Mouse (Mus musculus): ENCODE results near the gene Prc1. TPM values are rescaled to one million over a fixed set of nuclear protein-coding genes. Genes with fewer than 3 reads are reported as not detected.
A peak's percentile ranks its signal among the peaks of the same experiment; 100 is the strongest.
"Not testable (repeated sequence)": the region's sequence is repeated elsewhere in the genome, so short reads cannot be mapped to it uniquely, and the experiment has no call there.

The Prc1 gene
- total and polyA plus RNA-seq, 2 experiments: 0.32 to 0.74 TPM

- no peak for TF ChIP-seq CTCF (IDR thresholded peaks at IDR 0.05; ENCODE audit: low read depth, low read length)
- TF ChIP-seq POLR2A (IDR thresholded peaks at IDR 0.05; ENCODE audit: extremely low read depth, insufficient read depth, low read length): no peak
- Histone ChIP-seq H3K27me3 (ENCODE audit: control insufficient read depth, insufficient read depth, low read length) (no peaks in the 10 kb centered on the region), H3K79me2 (ENCODE audit: control insufficient read depth, insufficient read depth, low read length) (no peaks in the 10 kb centered on the region), H3K9ac (ENCODE audit: low read depth, low read length) (no peak overlapping the region), H3K36me3 (ENCODE audit: control insufficient read depth, insufficient read depth, low read length) (0 out of 2 replicates have a peak, but pooled peaks cover 2% of the 10 kb centered on the region), H3K4me1 (ENCODE audit: control insufficient read depth, insufficient read depth, low read length) (peaks cover 2% of the 10 kb centered on the region; the same call in 1 of the 2 replicates), H3K4me3 (ENCODE audit: insufficient read depth, low read depth, low read length) (no peak overlapping the region), H3K27ac (replicated peaks; ENCODE audit: insufficient read depth, low read depth, low read length) (no peak overlapping the region)
- 94% methylated on average over 19 of the region's 19 CpGs for WGBS
- DNase-seq (ENCODE audit: extremely low read depth, low read depth, low spot score): no peak
These were observed 25.7 kb downstream of the Prc1 start for GRCm38 (mm10) chr7:80319846-80320496.

GRCm38 (mm10) chr7:80323336-80323735, 29.1 kb downstream of the Prc1 start:
- WGBS: 14% methylated on average over 8 of the region's 8 CpGs
- Histone ChIP-seq H3K4me1 (ENCODE audit: control insufficient read depth, insufficient read depth, low read length) (peaks cover 2% of the 10 kb centered on the region; the same call in 1 of the 2 replicates), H3K4me3 (ENCODE audit: insufficient read depth, low read depth, low read length) (peak overlapping the region; percentile 80), H3K27me3 (ENCODE audit: control insufficient read depth, insufficient read depth, low read length) (no peaks in the 10 kb centered on the region), H3K9ac (ENCODE audit: low read depth, low read length) (peak overlapping the region; percentile 89; the same call in 1 of the 2 replicates), H3K27ac (replicated peaks; ENCODE audit: insufficient read depth, low read depth, low read length) (no peak overlapping the region), H3K36me3 (ENCODE audit: control insufficient read depth, insufficient read depth, low read length) (peaks cover 2% of the 10 kb centered on the region), H3K79me2 (ENCODE audit: control insufficient read depth, insufficient read depth, low read length) (no peaks in the 10 kb centered on the region)
- TF ChIP-seq POLR2A (IDR thresholded peaks at IDR 0.05; ENCODE audit: extremely low read depth, insufficient read depth, low read length) (no peak), CTCF (IDR thresholded peaks at IDR 0.05; ENCODE audit: low read depth, low read length) (no peak)
- no peak for DNase-seq (ENCODE audit: extremely low read depth, low read depth, low spot score)

GRCm38 (mm10) chr7:80324043-80324815, 30.0 kb downstream of the Prc1 start, which contains the start of gene Rccd1:
TSS of gene Rccd1 (minus strand) at chr7:80324454.
- Histone ChIP-seq H3K4me1 (ENCODE audit: control insufficient read depth, insufficient read depth, low read length) (peaks cover 2% of the 10 kb centered on the region; the same call in 1 of the 2 replicates), H3K9ac (ENCODE audit: low read depth, low read length) (peak within 1 kb of the TSS; percentile 89), H3K36me3 (ENCODE audit: control insufficient read depth, insufficient read depth, low read length) (peaks cover 2% of the 10 kb centered on the region), H3K27ac (replicated peaks; ENCODE audit: insufficient read depth, low read depth, low read length) (peak within 1 kb of the TSS; percentile 90), H3K4me3 (ENCODE audit: insufficient read depth, low read depth, low read length) (peak within 1 kb of the TSS; percentile 80), H3K27me3 (ENCODE audit: control insufficient read depth, insufficient read depth, low read length) (no peaks in the 10 kb centered on the region), H3K79me2 (ENCODE audit: control insufficient read depth, insufficient read depth, low read length) (no peaks in the 10 kb centered on the region)
- peak; percentile 43; the same call in 1 of the 2 replicates for TF ChIP-seq POLR2A (IDR thresholded peaks at IDR 0.05; ENCODE audit: extremely low read depth, insufficient read depth, low read length)
- TF ChIP-seq CTCF (IDR thresholded peaks at IDR 0.05; ENCODE audit: low read depth, low read length): no peak
- peak; percentile 97 for DNase-seq (ENCODE audit: extremely low read depth, low read depth, low spot score)
- 1% methylated on average over 38 of the region's 38 CpGs for WGBS

DNA sequence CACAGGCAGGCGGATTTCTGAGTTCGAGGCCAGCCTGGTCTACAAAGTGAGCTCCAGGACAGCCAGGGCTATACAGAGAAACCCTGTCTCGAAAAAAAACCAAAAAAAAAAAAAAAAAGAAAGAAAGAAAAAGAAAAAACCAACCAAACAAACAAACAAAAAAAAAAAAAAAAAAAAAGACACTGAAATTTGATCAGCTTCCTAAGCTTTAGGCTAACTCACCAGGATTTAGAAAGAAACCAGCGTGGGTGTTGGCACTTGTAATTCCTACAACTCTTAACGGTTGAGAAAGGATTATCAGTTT, 30.5 kb downstream of the Prc1 start:
- H3K27me3 ChIP-seq (ENCODE audit: control insufficient read depth, insufficient read depth, low read length); H3K27ac ChIP-seq (replicated peaks; ENCODE audit: insufficient read depth, low read depth, low read length); H3K36me3 ChIP-seq (ENCODE audit: control insufficient read depth, insufficient read depth, low read length); H3K79me2 ChIP-seq (ENCODE audit: control insufficient read depth, insufficient read depth, low read length); H3K4me3 ChIP-seq (ENCODE audit: insufficient read depth, low read depth, low read length); H3K9ac ChIP-seq (ENCODE audit: low read depth, low read length); H3K4me1 ChIP-seq (ENCODE audit: control insufficient read depth, insufficient read depth, low read length); DNase-seq (ENCODE audit: extremely low read depth, low read depth, low spot score): not testable (repeated sequence)
- 36% methylated on average over 5 of the region's 5 CpGs for WGBS

- Histone ChIP-seq H3K4me1 (ENCODE audit: control insufficient read depth, insufficient read depth, low read length) (peaks cover 2% of the 10 kb centered on the region; the same call in 1 of the 2 replicates), H3K4me3 (ENCODE audit: insufficient read depth, low read depth, low read length) (no peak overlapping the region), H3K36me3 (ENCODE audit: control insufficient read depth, insufficient read depth, low read length) (peaks cover 4% of the 10 kb centered on the region), H3K79me2 (ENCODE audit: control insufficient read depth, insufficient read depth, low read length) (no peaks in the 10 kb centered on the region), H3K27ac (replicated peaks; ENCODE audit: insufficient read depth, low read depth, low read length) (no peak overlapping the region), H3K9ac (ENCODE audit: low read depth, low read length) (no peak overlapping the region), H3K27me3 (ENCODE audit: control insufficient read depth, insufficient read depth, low read length) (no peaks in the 10 kb centered on the region)
- 96% methylated on average over 16 of the region's 16 CpGs for WGBS
- TF ChIP-seq POLR2A (IDR thresholded peaks at IDR 0.05; ENCODE audit: extremely low read depth, insufficient read depth, low read length): no peak
- TF ChIP-seq CTCF (IDR thresholded peaks at IDR 0.05; ENCODE audit: low read depth, low read length): no peak
- no peak for DNase-seq (ENCODE audit: extremely low read depth, low read depth, low spot score)
These were observed 31.1 kb downstream of the Prc1 start for GRCm38 (mm10) chr7:80325292-80325868.
